Mouse (Mus musculus): Measurements from ENCODE around the gene Fbp1.

DNA sequence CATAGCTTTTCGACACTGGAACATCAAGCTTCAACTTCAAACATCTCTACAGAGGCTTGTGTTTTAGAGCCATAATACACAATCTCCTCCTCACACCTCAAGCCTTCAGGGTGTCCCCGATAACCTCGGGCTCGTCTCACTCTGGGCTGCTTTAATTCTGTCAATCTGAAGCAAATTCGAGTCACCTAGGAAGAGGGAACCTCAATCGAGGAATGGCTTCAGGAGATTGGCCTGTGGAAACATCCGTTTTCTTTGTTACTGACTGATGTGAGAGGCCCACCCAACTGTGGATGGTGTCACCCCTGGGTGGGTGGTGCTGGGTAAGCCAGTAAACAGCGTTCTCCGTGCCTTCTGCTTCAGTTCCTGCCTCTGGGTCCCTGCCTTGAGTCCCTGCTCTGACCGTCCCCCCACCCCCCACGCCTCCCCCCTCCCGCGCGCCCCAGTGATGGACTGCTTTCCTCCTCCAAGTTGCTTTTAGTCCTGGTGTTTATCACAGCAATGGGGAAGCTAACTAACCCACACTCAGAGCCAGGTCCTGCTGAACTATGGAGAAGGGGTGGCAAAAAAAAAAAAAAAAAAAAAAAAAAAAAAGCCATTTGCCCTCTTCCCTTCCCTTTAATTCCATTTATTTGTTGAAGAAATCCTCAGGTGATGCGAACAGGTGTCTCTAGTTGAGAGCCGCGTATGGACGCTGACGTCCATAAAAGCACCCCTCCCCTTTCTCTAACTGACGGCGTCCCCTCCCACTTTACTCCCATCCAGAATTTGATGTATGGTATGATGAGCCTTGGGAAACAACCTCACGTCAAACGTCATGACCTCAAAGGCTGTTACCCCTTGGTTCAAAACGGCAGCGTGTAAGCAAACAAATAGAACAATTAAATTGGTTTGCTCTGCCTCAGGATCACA lies 32.4 kb downstream of the Fbp1 start:
- TF ChIP-seq CTCF (IDR thresholded peaks at IDR 0.05; ENCODE audit: low read depth, low read length) (no peak), GATA1 (IDR thresholded peaks at IDR 0.05; ENCODE audit: borderline replicate concordance, low read length) (no peak), GATA2 (IDR thresholded peaks at IDR 0.05; ENCODE audit: borderline replicate concordance, low read depth, low read length) (no peak), TAL1 (conservative IDR thresholded peaks at IDR 0.05; ENCODE audit: low read depth, low read length) (no peak), POLR2AphosphoS5 (IDR thresholded peaks at IDR 0.05; ENCODE audit: insufficient replicate concordance, low read depth, low read length) (no peak)
